7 mouse cellular contexts compared by ENCODE assay signal in genomic region chr19:8518273-8518672, GRCm38 (mm10).
DNase-seq lines count a peak whose midpoint lies in the region; ATAC-seq and TF ChIP-seq lines count a peak whose summit lies in the region.

No protein-coding gene starts in this region.

- H3K36me3 ChIP-seq in heart, embryonic 10.5 days: no peaks in the 10 kb centered on the region
- H3K36me3 ChIP-seq in liver, embryonic 13.5 days: no peaks in the 10 kb centered on the region
- H3K36me3 ChIP-seq in neural tube, embryonic 15.5 days: no peaks in the 10 kb centered on the region
- H3K36me3 ChIP-seq in midbrain, postnatal 0 days (ENCODE audit: insufficient read depth, low read length): no peaks in the 10 kb centered on the region

- no peaks in the 10 kb centered on the region for H3K9me3 ChIP-seq in heart, embryonic 10.5 days
- no peaks in the 10 kb centered on the region for H3K9me3 ChIP-seq in liver, embryonic 13.5 days (replicated peaks)
- H3K9me3 ChIP-seq in neural tube, embryonic 15.5 days (replicated peaks): no peaks in the 10 kb centered on the region
- H3K9me3 ChIP-seq in midbrain, postnatal 0 days (ENCODE audit: low read length): no peaks in the 10 kb centered on the region

- H3K9ac ChIP-seq in liver, embryonic 13.5 days: peak overlapping the region; percentile 65
- H3K9ac ChIP-seq in neural tube, embryonic 15.5 days (replicated peaks): no peak overlapping the region
- H3K9ac ChIP-seq in midbrain, postnatal 0 days (replicated peaks; ENCODE audit: low read length, poor library complexity, severe bottlenecking): no peak overlapping the region

- H3K4me3 ChIP-seq in heart, embryonic 10.5 days: peak overlapping the region; percentile 36
- peak overlapping the region; percentile 65 for H3K4me3 ChIP-seq in liver, embryonic 13.5 days (replicated peaks)
- no peak overlapping the region for H3K4me3 ChIP-seq in neural tube, embryonic 15.5 days (replicated peaks)
- H3K4me3 ChIP-seq in midbrain, postnatal 0 days (ENCODE audit: low read depth, low read length): no peak overlapping the region

- TF ChIP-seq CTCF in midbrain, postnatal 0 days (IDR thresholded peaks at IDR 0.05): no peak

- H3K27me3 ChIP-seq in heart, embryonic 10.5 days (ENCODE audit: insufficient read depth, poor library complexity, severe bottlenecking): no peaks in the 10 kb centered on the region
- H3K27me3 ChIP-seq in liver, embryonic 13.5 days: no peaks in the 10 kb centered on the region
- no peaks in the 10 kb centered on the region for H3K27me3 ChIP-seq in neural tube, embryonic 15.5 days (replicated peaks)
- no peaks in the 10 kb centered on the region for H3K27me3 ChIP-seq in midbrain, postnatal 0 days (ENCODE audit: insufficient read depth, low read length)

- H3K4me1 ChIP-seq in heart, embryonic 10.5 days: no peaks in the 10 kb centered on the region
- peaks cover 5% of the 10 kb centered on the region for H3K4me1 ChIP-seq in liver, embryonic 13.5 days (replicated peaks)
- H3K4me1 ChIP-seq in neural tube, embryonic 15.5 days: no peaks in the 10 kb centered on the region
- H3K4me1 ChIP-seq in midbrain, postnatal 0 days (ENCODE audit: insufficient read depth, low read length): no peaks in the 10 kb centered on the region

- peak; percentile 86 for ATAC-seq in CD4-positive, CD25-positive, alpha-beta regulatory T cell, adult 4 months
- ATAC-seq in liver, embryonic 13.5 days (ENCODE audit: low read depth): peak; percentile 73
- ATAC-seq in neural tube, embryonic 15.5 days (ENCODE audit: low FRiP score): no peak
- ATAC-seq in midbrain, postnatal 0 days (ENCODE audit: low FRiP score): no peak

- 60% methylated on average over 11 of the region's 11 CpGs for WGBS in heart, embryonic 10.5 days
- WGBS in liver, embryonic 13.5 days (ENCODE audit: insufficient replicate concordance): 19% methylated on average over 11 of the region's 11 CpGs
- 91% methylated on average over 11 of the region's 11 CpGs for WGBS in neural tube, embryonic 15.5 days
- 90% methylated on average over 11 of the region's 11 CpGs for WGBS in midbrain, postnatal 0 days

- no peak overlapping the region for H3K27ac ChIP-seq in heart, embryonic 10.5 days
- peak overlapping the region; percentile 53 for H3K27ac ChIP-seq in liver, embryonic 13.5 days
- no peak overlapping the region for H3K27ac ChIP-seq in neural tube, embryonic 15.5 days (replicated peaks)
- H3K27ac ChIP-seq in midbrain, postnatal 0 days (ENCODE audit: low read depth, low read length): no peak overlapping the region

- DNase-seq in T-cell, adult 2 months (ENCODE audit: low spot score): peak; percentile 82
- DNase-seq in heart, embryonic 10.5 days (ENCODE audit: low spot score): no peak
- peak; percentile 42 for DNase-seq in liver, embryonic 13.5 days
- DNase-seq in spleen, adult 12 weeks (ENCODE audit: low spot score): peak; percentile 54
- DNase-seq in midbrain, postnatal 0 days (ENCODE audit: low spot score): no peak

- peak overlapping the region; percentile 66 for H3K4me2 ChIP-seq in liver, embryonic 13.5 days
- no peak overlapping the region for H3K4me2 ChIP-seq in neural tube, embryonic 15.5 days
- no peak overlapping the region for H3K4me2 ChIP-seq in midbrain, postnatal 0 days (ENCODE audit: low read depth, low read length, poor library complexity, severe bottlenecking)

Comparison
In these comparisons a context has a peak if more than half of its experiments do, and no peak if none do; other contexts are left out.
1. ATAC-seq: peak in CD4-positive, CD25-positive, alpha-beta regulatory T cell, adult 4 months (single experiment) and liver, embryonic 13.5 days (single experiment); none in neural tube, embryonic 15.5 days (single experiment) and midbrain, postnatal 0 days (single experiment).
2. DNase-seq: peak in T-cell, adult 2 months (single experiment), liver, embryonic 13.5 days (single experiment) and spleen, adult 12 weeks (single experiment); none in heart, embryonic 10.5 days (single experiment) and midbrain, postnatal 0 days (single experiment).
3. H3K4me3 ChIP-seq: peak in heart, embryonic 10.5 days (single experiment) and liver, embryonic 13.5 days (single experiment); none in neural tube, embryonic 15.5 days (single experiment) and midbrain, postnatal 0 days (single experiment).